Mouse (Mus musculus): ENCODE data around the gene P3h1. TPM values are rescaled to one million over a fixed set of nuclear protein-coding genes. Genes with fewer than 3 reads are reported as not detected.

Gene P3h1
- polyA plus RNA-seq, 1 experiment from 2014 or later: 9.9 TPM

- Histone ChIP-seq H3K9me3 (replicated peaks; ENCODE audit: control insufficient read depth, low read length, poor library complexity, severe bottlenecking) (no peaks in the 10 kb centered on the region), H3K4me2 (ENCODE audit: low read length) (no peak overlapping the region), H3K9ac (ENCODE audit: low read depth, low read length) (no peak overlapping the region), H3K27me3 (ENCODE audit: control insufficient read depth, insufficient read depth, low read depth, low read length) (no peaks in the 10 kb centered on the region), H3K36me3 (ENCODE audit: control insufficient read depth, insufficient read depth, low read length) (peaks cover 25% of the 10 kb centered on the region), H3K27ac (ENCODE audit: low read length) (no peak overlapping the region), H3K4me1 (ENCODE audit: control insufficient read depth, insufficient read depth, low read length) (peaks cover 3% of the 10 kb centered on the region), H3K4me3 (ENCODE audit: low read depth, low read length) (no peak overlapping the region)
- WGBS: 94% methylated on average over 11 of the region's 11 CpGs
- no peak for ATAC-seq
These were observed 6.0 kb upstream of the P3h1 start for GRCm38 (mm10) chr4:119226751-119227150.

- H3K4me3 ChIP-seq (ENCODE audit: low read depth, low read length): peak overlapping the region; percentile 86
- 0% methylated on average over 36 of the region's 36 CpGs for WGBS
- H3K9me3 ChIP-seq (replicated peaks; ENCODE audit: control insufficient read depth, low read length, poor library complexity, severe bottlenecking): no peaks in the 10 kb centered on the region
- peak; percentile 61 for ATAC-seq
- H3K27ac ChIP-seq (ENCODE audit: low read length): peak overlapping the region; percentile 75
- H3K4me1 ChIP-seq (ENCODE audit: control insufficient read depth, insufficient read depth, low read length): peaks cover 14% of the 10 kb centered on the region
- no peaks in the 10 kb centered on the region for H3K27me3 ChIP-seq (ENCODE audit: control insufficient read depth, insufficient read depth, low read depth, low read length)
- H3K36me3 ChIP-seq (ENCODE audit: control insufficient read depth, insufficient read depth, low read length): no peaks in the 10 kb centered on the region; the same call in 1 of the 2 replicates
- H3K4me2 ChIP-seq (ENCODE audit: low read length): peak overlapping the region; percentile 93
- H3K9ac ChIP-seq (ENCODE audit: low read depth, low read length): peak overlapping the region; percentile 80
These were observed 664 bp downstream of the P3h1 start for GRCm38 (mm10) chr4:119233256-119233901.

GRCm38 (mm10) chr4:119234348-119234747 is 1.6 kb downstream of the P3h1 start:
- H3K27ac ChIP-seq (ENCODE audit: low read length): no peak overlapping the region
- H3K4me3 ChIP-seq (ENCODE audit: low read depth, low read length): peak overlapping the region; percentile 86
- H3K4me1 ChIP-seq (ENCODE audit: control insufficient read depth, insufficient read depth, low read length): peaks cover 16% of the 10 kb centered on the region
- 83% methylated on average over 3 of the region's 3 CpGs for WGBS
- no peaks in the 10 kb centered on the region; the same call in 1 of the 2 replicates for H3K36me3 ChIP-seq (ENCODE audit: control insufficient read depth, insufficient read depth, low read length)
- peak overlapping the region; percentile 93 for H3K4me2 ChIP-seq (ENCODE audit: low read length)
- H3K9me3 ChIP-seq (replicated peaks; ENCODE audit: control insufficient read depth, low read length, poor library complexity, severe bottlenecking): no peaks in the 10 kb centered on the region
- no peaks in the 10 kb centered on the region for H3K27me3 ChIP-seq (ENCODE audit: control insufficient read depth, insufficient read depth, low read depth, low read length)
- ATAC-seq: no peak
- H3K9ac ChIP-seq (ENCODE audit: low read depth, low read length): no peak overlapping the region; the same call in 1 of the 2 replicates

- ATAC-seq: no peak
- peaks cover 16% of the 10 kb centered on the region for H3K36me3 ChIP-seq (ENCODE audit: control insufficient read depth, insufficient read depth, low read length)
These were observed 5.9 kb downstream of the P3h1 start for GRCm38 (mm10) chr4:119238661-119239060.

GRCm38 (mm10) chr4:119239181-119239682 is 6.5 kb downstream of the P3h1 start:
- peaks cover 16% of the 10 kb centered on the region for H3K36me3 ChIP-seq (ENCODE audit: control insufficient read depth, insufficient read depth, low read length)
- no peak overlapping the region for H3K4me3 ChIP-seq (ENCODE audit: low read depth, low read length)
- H3K9me3 ChIP-seq (replicated peaks; ENCODE audit: control insufficient read depth, low read length, poor library complexity, severe bottlenecking): no peaks in the 10 kb centered on the region
- peak overlapping the region; percentile 31 for H3K4me2 ChIP-seq (ENCODE audit: low read length)
- no peaks in the 10 kb centered on the region for H3K27me3 ChIP-seq (ENCODE audit: control insufficient read depth, insufficient read depth, low read depth, low read length)
- ATAC-seq: peak; percentile 69
- 44% methylated on average over 12 of the region's 12 CpGs for WGBS
- H3K27ac ChIP-seq (ENCODE audit: low read length): peak overlapping the region; percentile 74
- peak overlapping the region; percentile 31; the same call in 1 of the 2 replicates for H3K9ac ChIP-seq (ENCODE audit: low read depth, low read length)
- peaks cover 8% of the 10 kb centered on the region for H3K4me1 ChIP-seq (ENCODE audit: control insufficient read depth, insufficient read depth, low read length)

More at GRCm38 (mm10) chr4:119238661-119239060, 5.9 kb downstream of the P3h1 start:
- H3K27ac ChIP-seq (ENCODE audit: low read length): no peak overlapping the region
- no peak overlapping the region for H3K4me2 ChIP-seq (ENCODE audit: low read length)
- no peak overlapping the region for H3K9ac ChIP-seq (ENCODE audit: low read depth, low read length)
- H3K9me3 ChIP-seq (replicated peaks; ENCODE audit: control insufficient read depth, low read length, poor library complexity, severe bottlenecking): no peaks in the 10 kb centered on the region
- H3K4me1 ChIP-seq (ENCODE audit: control insufficient read depth, insufficient read depth, low read length): peaks cover 13% of the 10 kb centered on the region
- no peaks in the 10 kb centered on the region for H3K27me3 ChIP-seq (ENCODE audit: control insufficient read depth, insufficient read depth, low read depth, low read length)
- H3K4me3 ChIP-seq (ENCODE audit: low read depth, low read length): no peak overlapping the region
- 70% methylated on average over 3 of the region's 3 CpGs for WGBS

- 89% methylated on average over 14 of the region's 14 CpGs for WGBS
- no peak for ATAC-seq
These were observed 8.9 kb downstream of the P3h1 start for GRCm38 (mm10) chr4:119241664-119242063.

GRCm38 (mm10) chr4:119242571-119242970 is 9.9 kb downstream of the P3h1 start:
- 93% methylated on average over 12 of the region's 12 CpGs for WGBS
- Histone ChIP-seq H3K4me3 (ENCODE audit: low read depth, low read length) (no peak overlapping the region), H3K4me1 (ENCODE audit: control insufficient read depth, insufficient read depth, low read length) (0 out of 2 replicates have a peak, but pooled peaks cover 4% of the 10 kb centered on the region), H3K9me3 (replicated peaks; ENCODE audit: control insufficient read depth, low read length, poor library complexity, severe bottlenecking) (no peaks in the 10 kb centered on the region), H3K27me3 (ENCODE audit: control insufficient read depth, insufficient read depth, low read depth, low read length) (no peaks in the 10 kb centered on the region), H3K27ac (ENCODE audit: low read length) (no peak overlapping the region), H3K4me2 (ENCODE audit: low read length) (no peak overlapping the region), H3K36me3 (ENCODE audit: control insufficient read depth, insufficient read depth, low read length) (peaks cover 16% of the 10 kb centered on the region; the same call in 1 of the 2 replicates), H3K9ac (ENCODE audit: low read depth, low read length) (no peak overlapping the region)
- no peak for ATAC-seq

More at GRCm38 (mm10) chr4:119241664-119242063, 8.9 kb downstream of the P3h1 start:
- peaks cover 16% of the 10 kb centered on the region for H3K36me3 ChIP-seq (ENCODE audit: control insufficient read depth, insufficient read depth, low read length)
- no peaks in the 10 kb centered on the region for H3K27me3 ChIP-seq (ENCODE audit: control insufficient read depth, insufficient read depth, low read depth, low read length)
- no peak overlapping the region for H3K4me3 ChIP-seq (ENCODE audit: low read depth, low read length)
- H3K9me3 ChIP-seq (replicated peaks; ENCODE audit: control insufficient read depth, low read length, poor library complexity, severe bottlenecking): no peaks in the 10 kb centered on the region
- H3K4me1 ChIP-seq (ENCODE audit: control insufficient read depth, insufficient read depth, low read length): 0 out of 2 replicates have a peak, but pooled peaks cover 4% of the 10 kb centered on the region
- H3K9ac ChIP-seq (ENCODE audit: low read depth, low read length): no peak overlapping the region
- H3K4me2 ChIP-seq (ENCODE audit: low read length): no peak overlapping the region
- no peak overlapping the region for H3K27ac ChIP-seq (ENCODE audit: low read length)

- no peak overlapping the region for H3K4me3 ChIP-seq (ENCODE audit: low read depth, low read length)
- no peaks in the 10 kb centered on the region for H3K9me3 ChIP-seq (replicated peaks; ENCODE audit: control insufficient read depth, low read length, poor library complexity, severe bottlenecking)
- 0 out of 2 replicates have a peak, but pooled peaks cover 2% of the 10 kb centered on the region for H3K4me1 ChIP-seq (ENCODE audit: control insufficient read depth, insufficient read depth, low read length)
- H3K36me3 ChIP-seq (ENCODE audit: control insufficient read depth, insufficient read depth, low read length): peaks cover 16% of the 10 kb centered on the region; the same call in 1 of the 2 replicates
- no peak overlapping the region for H3K27ac ChIP-seq (ENCODE audit: low read length)
- 84% methylated on average over 22 of the region's 22 CpGs for WGBS
- H3K4me2 ChIP-seq (ENCODE audit: low read length): no peak overlapping the region
- H3K27me3 ChIP-seq (ENCODE audit: control insufficient read depth, insufficient read depth, low read depth, low read length): no peaks in the 10 kb centered on the region
- H3K9ac ChIP-seq (ENCODE audit: low read depth, low read length): no peak overlapping the region
- ATAC-seq: no peak
These were observed 11.9 kb downstream of the P3h1 start for GRCm38 (mm10) chr4:119244468-119245240.
